Mouse (Mus musculus) layer of hippocampus, postnatal 36 days (tissue): ENCODE data around the gene Hprt. TPM values are rescaled to one million over a fixed set of nuclear protein-coding genes. Genes with fewer than 3 reads are reported as not detected.
"Not testable (repeated sequence)": the region's sequence is repeated elsewhere in the genome, so short reads cannot be mapped to it uniquely, and the experiment has no call there.

Experiments
- DNase-seq, 2 experiments: peaks; one replicate each; pipeline ENCODE4 v3.0.0; 2022
- total RNA-seq, 2 experiments: library from RNA; stranded (reverse); gene quantifications; 2 replicates each; pipeline ENCODE4 v1.2.3; 2021

The Hprt gene
- total RNA-seq = 100 to 1,000 TPM; 138 to 144 TPM

DNA sequence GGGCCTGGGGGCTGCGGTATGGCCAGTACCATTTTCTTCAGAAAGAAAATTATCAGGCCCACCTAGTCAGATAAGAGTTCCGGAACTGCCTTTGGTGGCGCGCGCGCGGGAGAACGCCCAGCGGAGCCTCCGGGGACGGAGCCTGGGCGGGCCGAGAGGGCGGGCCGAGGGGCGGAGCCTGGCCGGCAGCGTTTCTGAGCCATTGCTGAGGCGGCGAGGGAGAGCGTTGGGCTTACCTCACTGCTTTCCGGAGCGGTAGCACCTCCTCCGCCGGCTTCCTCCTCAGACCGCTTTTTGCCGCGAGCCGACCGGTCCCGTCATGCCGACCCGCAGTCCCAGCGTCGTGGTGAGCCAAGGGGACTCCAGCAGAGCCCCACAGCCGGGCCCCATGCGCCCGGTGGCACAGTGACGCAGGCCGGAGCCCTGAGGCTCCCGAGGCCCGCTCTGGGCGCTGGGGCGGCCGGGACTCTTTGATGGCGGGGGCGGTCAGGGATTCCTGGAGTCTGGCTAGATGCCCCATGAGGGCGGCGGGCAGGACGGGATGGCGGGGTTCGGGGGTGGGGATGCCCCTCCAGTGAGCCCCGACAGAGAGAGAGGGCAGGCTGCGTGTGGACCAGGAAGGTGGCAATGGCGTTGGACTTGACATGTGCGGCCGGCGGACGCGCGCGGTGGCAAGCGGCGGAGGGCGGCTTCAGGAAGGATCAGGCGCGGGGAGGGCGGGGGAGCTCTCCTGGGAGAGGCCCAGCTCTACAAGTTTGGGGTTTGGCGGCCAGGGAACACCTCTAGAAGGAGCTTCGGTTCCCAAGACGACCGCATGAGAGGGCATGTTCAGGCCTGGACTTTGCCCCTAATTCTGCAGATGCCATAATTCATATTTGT, at the start of gene Hprt:
Gene Hprt (plus strand): TSS at position 233 of the 879 bp plus-strand sequence.
- peak; percentile 81 to 84 for DNase-seq

DNA sequence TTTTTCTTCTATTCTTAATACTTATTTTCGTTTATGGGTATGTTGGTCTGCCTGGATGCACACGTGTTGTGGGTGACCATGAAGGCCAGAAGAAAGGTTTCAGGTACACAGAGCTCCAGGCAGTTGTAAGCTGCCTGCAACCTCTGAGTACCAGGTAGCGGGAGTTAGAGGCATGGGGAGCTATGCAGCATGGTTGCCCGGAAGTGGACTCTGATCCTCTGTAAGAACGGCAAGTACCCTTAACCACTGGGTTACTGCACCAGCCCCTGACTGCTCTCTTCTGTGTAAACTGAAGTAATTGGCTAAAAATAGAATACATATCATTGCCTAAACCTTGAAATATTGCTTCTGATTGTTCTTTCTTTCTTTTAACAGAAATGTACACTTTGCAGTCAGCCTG, 42.4 kb upstream of the Hprt start:
- no peak for DNase-seq

DNA sequence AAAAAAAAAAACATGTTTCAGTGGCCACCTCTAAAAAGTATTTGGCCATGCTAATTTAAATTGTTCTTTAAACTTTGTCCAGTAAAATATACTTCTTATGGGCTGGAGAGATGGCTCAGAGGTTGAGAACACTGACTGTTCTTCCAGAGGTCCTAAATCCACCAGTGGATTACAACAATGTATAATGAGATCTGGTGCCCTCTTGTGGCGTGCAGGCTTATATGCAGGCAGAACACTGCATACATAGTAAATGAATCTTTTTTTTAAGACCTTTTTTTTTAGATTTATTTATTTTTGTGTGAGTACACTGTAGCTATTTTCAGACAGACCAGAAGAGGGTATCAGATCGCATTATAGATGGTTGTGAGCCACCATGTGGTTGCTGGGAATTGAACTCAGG, 38.2 kb upstream of the Hprt start:
- DNase-seq = no peak

GRCm38 (mm10) chrX:52956942-52957341, 31.0 kb upstream of the Hprt start:
- no peak for DNase-seq

- no peak for DNase-seq
These were observed 26.3 kb upstream of the Hprt start for GRCm38 (mm10) chrX:52961559-52962110.

- DNase-seq = no peak
These were observed 22.8 kb upstream of the Hprt start for GRCm38 (mm10) chrX:52965149-52965548.

- no peak for DNase-seq
These were observed 16.5 kb upstream of the Hprt start for GRCm38 (mm10) chrX:52971211-52972006.

DNA sequence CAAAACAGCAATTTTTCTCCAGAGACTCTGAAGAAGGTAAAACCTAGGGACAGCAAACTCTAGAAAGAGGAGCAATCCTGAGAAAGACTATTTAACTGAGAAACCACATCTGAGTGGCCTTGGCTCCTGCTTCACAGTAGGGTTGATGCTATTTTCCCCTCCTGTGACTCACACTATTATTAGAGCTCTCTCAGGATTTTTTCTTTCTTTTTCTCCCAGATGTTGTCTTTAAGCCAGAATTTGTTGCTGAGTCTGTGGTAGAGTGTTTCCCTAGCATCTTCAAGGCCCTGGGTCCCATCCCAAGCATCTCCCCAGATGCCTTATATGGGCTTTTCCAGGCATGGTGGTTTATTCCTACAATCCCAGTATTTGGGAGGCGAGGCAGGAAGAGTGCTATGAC, 15.8 kb upstream of the Hprt start:
- DNase-seq = no peak

DNA sequence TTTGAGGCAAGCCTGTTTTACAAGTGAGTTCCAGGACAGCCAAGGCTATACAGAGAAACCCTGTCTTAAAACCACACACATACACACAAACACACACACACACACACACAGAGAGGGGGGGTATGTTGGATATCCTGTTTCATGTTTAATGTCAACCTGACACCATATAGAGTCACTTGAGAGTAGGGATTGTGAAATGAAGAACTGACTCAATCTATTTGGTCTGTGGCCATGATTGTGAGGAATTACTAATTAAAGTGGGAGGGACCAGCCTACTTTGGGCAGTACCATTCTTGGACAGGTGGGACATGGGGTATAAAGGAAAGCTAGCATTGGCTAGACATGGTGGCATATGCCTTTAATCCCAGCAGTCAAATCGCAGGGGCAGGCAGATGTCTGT, 15.3 kb upstream of the Hprt start:
- no peak for DNase-seq

GRCm38 (mm10) chrX:52978576-52978975, 9.4 kb upstream of the Hprt start:
- no peak for DNase-seq

DNA sequence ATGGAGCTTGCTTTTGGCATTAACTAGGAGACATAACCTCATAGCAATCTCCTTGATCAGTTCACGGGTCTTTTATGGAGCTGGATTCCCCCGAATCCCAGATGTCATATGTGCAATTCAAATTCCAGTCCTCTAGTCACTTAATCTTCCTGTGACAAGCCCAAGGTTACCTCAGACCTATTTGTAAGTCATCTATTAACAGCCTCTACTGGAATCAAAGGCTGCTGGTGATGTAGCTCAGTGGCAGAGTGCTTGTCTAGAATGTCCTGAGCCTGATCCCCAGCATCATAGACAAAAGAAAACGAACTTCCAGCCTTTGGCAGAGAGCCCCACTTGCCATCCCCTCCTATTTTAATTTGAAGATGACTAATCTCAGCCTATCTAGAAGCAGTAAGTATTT, 6.6 kb upstream of the Hprt start:
- no peak for DNase-seq

DNA sequence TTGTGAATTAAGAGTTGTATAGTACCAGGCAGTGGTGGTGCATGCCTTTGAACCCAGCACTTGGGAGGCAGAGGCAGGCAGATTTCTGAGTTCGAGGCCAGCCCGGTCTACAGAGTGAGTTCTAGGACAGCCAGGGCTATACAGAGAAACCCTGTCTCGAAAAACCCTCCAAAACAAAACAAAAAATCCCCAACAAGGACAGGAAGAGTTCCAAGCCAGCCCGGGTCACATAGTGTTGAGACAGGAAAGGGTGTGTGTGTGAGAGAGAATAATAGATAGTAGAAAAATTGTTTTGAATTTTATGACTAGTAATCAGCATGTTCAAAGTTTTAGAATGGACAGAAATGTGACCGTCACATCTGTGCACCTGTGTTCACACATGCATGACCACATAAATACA, 6.8 kb downstream of the Hprt start:
- DNase-seq = not testable (repeated sequence)

DNA sequence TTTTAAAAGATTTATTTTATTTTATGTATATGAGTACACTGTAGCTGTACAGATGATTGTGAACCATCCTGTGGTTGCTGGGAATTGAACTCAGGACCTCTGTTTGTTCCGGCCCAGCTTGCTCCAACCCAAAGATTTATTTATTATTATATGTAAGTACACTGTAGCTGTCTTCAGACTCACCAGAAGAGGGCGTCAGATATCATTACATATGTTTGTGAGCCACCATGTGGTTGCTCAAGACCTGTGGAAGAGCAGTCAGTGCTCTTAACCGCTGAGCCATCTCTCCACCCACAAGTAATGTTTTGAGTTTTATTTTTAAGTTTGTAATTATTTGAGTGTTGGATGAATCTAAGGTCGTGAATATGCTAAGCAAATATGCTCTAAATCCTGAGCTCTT, 16.9 kb downstream of the Hprt start:
- DNase-seq = not testable (repeated sequence)

GRCm38 (mm10) chrX:53006062-53006461, 18.1 kb downstream of the Hprt start:
- no peak for DNase-seq

GRCm38 (mm10) chrX:53015549-53015948, 27.6 kb downstream of the Hprt start:
- no peak for DNase-seq

DNA sequence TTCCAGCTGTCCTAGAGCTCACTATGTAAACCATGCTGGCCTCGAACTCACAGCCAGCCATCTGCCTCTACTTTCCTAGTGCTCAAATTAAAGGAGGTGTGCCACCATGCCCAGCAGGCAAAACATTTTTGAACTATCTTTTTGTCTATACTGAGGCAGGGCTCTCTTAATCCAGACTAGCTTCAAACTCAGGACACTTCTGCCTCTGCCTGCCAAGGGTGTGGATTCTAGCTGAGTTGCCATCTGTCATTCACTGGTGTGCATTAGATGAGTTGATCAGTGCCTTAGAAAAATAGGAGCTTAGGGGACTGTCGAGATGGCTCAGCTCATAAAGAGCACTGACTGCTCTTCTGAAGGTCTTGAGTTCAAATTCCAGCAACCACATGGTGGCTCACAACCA, 35.1 kb downstream of the Hprt start:
- no peak for DNase-seq

GRCm38 (mm10) chrX:53024268-53024667, 36.3 kb downstream of the Hprt start:
- not testable (repeated sequence) for DNase-seq

DNA sequence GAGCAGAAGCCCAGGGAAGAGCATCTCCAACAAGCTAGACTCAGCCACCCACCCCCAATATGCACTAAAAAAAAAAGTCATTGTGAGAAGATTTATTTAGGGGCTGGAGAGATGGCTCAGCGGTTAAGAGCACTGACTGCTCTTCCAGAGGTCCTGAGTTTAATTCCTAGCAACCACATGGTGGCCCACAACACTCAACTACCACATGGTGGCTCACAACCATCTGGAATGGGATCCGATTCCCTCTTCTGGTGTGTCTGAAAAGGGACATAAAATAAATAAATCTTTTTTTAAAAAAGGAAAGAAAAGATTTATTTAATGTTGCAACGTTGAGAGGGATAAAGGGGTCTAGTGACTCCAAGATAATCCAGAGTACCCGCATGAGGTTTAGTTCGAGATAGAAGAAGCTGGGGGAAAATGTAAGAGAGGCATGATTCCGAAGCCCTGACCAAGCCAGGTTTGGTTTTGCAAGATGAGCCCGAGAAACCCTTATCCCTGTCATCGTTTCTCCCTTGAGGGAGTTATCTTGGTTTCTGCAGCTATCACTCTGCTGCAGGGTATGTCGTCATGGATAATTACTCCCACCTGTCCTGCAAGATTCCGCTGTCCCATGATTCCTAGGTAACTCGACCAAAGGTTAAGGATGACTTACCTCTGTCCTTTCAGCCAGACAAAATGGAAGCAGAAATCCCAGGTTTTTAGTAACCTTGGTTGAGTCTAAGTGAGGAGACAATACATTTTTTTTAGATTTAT, 37.7 kb downstream of the Hprt start:
- DNase-seq = no peak

DNA sequence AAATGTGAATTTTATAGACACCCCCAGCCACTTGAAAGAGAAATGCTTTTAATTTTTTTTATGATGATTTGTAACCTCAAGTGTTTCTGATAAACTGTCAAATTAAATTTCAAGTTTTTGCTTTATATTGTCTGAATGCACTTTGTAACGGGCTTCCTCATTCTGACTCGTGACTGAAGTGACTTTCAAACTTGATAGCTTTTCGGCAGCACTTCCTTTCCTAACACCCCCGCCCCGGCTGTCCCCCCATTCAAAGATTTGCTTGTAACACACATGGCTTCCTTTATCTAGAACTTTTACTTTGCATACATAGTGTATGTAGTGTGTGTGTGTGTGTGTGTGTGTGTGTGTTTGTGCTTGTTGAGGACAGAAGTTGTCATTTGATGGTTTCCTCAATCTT, 41.6 kb downstream of the Hprt start:
- no peak for DNase-seq

- DNase-seq = no peak
These were observed 50.3 kb downstream of the Hprt start for GRCm38 (mm10) chrX:53038194-53038593.

DNA sequence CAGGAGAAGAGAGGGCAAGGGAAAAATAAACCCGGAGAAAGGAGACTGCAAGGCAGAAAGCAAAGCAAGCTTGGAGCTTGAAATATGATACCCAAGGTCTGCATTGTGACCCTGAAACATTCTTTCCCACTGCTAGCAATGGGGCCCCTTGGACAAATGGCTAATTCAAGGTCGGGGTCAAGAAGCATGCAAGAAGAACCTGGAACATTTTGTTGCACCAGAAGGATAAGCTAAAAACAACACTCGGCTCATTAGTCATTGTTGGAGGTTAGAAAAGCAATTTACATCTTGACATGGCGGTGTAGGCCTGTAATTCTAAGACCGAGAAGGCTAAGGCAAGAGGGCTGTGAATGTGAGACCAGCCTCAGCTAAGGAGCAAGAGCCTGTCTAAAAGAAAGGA, 51.7 kb downstream of the Hprt start:
- no peak for DNase-seq

- no peak for DNase-seq
These were observed 52.2 kb downstream of the Hprt start for GRCm38 (mm10) chrX:53040138-53040537.

DNA sequence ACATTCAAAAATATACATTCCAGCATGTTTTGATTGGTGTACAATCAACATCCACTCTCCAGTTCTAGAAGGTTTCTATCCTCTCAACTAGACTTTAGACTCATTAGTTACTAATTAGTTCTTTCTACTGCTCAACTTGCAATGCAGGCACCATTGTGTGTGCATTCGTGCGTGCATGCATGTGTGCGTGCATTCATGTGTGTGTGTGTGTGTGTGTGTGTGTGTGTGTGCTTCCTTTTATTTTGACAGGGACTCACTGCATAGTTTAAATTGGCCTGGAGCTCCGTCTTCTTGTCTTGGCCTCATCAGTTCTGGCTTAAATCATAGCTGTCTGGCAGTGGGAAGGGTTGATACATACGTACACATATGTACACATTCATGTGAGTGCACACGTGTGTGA, 53.1 kb downstream of the Hprt start:
- no peak for DNase-seq
